Mouse (Mus musculus) subcutaneous adipose tissue, adult 2 months (tissue): Measurements from ENCODE around the gene Cadm3. TPM values are rescaled to one million over a fixed set of nuclear protein-coding genes. Genes with fewer than 3 reads are reported as not detected.

Experiments
- polyA plus RNA-seq: library from polyadenylated mRNA; depleted of rRNA; stranded (reverse); fragments of >200 nt; gene quantifications from 2 replicates; pipeline ENCODE4 v1.2.3, GENCODE M21; 2012; ENCODE audit warnings: low replicate concordance; rRNA removed

The Cadm3 gene
- polyA plus RNA-seq, result 39.6 and 40.2 TPM in 2 replicates

DNA sequence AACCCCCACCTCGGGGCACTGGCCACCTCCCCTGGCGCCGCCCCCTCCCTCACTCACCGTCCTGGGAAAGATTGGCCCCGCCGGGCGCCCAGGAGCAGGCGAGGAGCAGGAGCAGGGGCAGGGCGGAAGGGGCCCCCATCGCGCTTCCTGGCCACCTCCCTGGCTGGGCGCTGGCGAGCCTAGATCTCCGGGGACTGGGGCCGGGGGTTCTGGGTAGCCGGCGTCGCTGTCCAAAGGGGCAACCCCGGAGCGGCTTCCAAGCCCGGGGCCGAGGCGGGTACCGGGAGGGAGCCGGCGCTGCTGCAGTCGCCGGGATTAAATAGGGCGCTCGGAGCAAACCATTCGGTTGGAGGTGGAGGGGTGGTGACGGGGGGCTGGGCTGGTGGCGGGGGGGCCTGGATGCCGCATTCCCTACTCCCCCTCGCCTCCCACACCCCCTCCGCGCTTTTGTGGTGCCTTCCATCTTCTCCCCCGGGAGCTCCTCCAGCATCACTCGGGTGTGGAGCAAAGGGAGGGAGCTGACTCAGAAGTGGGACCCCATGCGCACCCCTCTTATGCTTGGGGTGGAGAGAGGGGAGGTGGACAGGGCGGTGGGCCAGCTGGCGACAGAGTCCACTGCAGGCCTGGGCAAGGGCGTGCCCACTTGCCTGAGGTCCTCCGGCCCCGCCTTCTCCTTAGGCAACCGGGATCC lies at the start of gene Cadm3:
TSS of gene Cadm3 (minus strand) at position 340 of the 691 bp plus-strand sequence.

DNA sequence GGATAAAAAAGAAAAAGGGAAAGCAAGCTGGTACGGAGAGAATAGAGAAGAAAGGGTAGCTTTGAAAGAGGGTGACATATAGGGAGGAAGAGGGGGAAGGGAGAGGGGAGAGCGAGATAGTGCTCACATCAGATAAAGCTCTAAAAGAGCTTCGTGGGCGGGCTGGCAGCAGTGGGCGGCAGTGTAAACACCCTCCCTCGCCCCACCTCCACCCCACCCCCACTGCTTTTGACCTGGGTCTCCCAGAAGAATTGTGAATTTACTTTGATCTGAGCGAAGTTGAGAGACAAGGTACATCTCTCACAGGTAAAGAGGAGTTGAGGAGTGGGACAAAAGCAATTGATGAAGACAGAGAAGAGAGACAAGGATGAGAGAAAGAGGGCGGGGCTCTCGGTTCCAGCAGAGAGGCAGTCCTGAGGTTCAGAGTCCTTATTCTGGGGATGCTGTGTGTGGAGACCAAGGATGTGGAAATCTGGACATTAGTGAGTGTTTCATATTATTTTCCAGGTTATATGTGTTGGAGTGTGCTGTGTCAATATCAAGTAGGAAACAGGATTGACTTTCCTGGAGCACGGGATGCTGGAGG lies 17.0 kb downstream of the Cadm3 start, which contains the start of gene Aim2:
TSS of gene Aim2 (plus strand) at position 508 of the 586 bp plus-strand sequence.

DNA sequence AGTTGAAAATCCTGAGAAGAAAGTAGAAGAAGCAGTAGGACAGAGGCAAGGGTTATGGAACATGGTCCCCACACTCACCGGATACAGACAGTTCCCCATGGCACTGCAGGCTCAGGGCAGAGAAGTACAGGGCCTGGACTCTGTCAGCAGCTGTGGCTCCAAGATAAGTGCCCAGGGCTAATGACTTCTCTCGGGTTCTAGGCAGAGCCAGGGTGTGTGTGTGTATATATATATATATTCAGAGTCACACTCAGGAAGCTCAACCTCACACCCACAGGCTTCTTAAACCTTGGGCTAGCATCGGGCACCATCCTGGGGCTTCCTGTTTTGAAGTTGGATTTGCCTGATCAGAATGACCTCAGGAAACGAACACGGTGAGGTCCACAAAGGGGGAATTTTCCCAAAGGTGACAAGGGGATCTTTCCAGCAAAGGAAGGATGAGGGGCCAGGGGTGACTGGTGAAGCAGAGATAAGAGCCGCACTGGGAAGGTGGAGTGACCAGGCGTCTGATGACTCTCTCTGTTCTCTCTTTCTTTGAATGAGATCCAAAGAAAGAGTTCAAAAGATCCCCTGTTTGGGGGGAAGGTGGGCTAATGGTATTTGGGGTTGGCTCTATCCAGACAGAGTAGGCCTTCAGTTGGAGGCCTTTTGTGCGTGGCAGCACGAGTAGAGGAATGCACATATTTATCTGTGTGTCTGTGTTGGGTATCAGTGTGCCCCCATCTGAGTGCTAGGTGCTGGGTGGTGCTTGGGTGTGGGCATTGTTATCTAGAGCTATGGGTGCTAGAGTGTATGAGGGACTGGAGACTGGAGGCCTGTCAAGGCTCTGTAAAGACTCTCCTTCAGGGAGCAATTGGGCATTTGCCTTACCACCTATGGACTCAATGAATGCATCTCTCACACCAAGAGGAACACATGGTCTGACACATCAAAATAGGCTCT lies 33.9 kb downstream of the Cadm3 start, which contains the start of gene Ackr1:
TSS of gene Ackr1 (minus strand) at position 439 of the 942 bp plus-strand sequence.

Other genes starting within 250 kb of the Cadm3 start
- not detected in 2 replicates for gene Olfr1408, start 230.3 kb downstream of the Cadm3 start, polyA plus RNA-seq
- not detected in 2 replicates for gene Olfr1406, start 177.1 kb downstream of the Cadm3 start, polyA plus RNA-seq
- not detected in 2 replicates for gene Olfr218, start 169.9 kb downstream of the Cadm3 start, polyA plus RNA-seq
- not detected in 2 replicates for gene Olfr1404, start 155.3 kb downstream of the Cadm3 start, polyA plus RNA-seq
- 0.17 TPM in 1 of 2 replicates, not detected in the other for gene Fcer1a, start 140.5 kb downstream of the Cadm3 start, polyA plus RNA-seq
- gene Olfr418, start 101.7 kb downstream of the Cadm3 start, polyA plus RNA-seq, result not detected in 2 replicates
- not detected in 2 replicates for gene Mptx2, start 89.9 kb downstream of the Cadm3 start, polyA plus RNA-seq
- 20.1 and 42.5 TPM in 2 replicates for gene Ackr1, start 33.9 kb downstream of the Cadm3 start, polyA plus RNA-seq
- 2.7 and 2.8 TPM in 2 replicates for gene Aim2, start 16.8 kb downstream of the Cadm3 start, polyA plus RNA-seq
- 0.44 and 2.7 TPM in 2 replicates for gene Ifi206, start 123.3 kb upstream of the Cadm3 start, polyA plus RNA-seq
- gene Ifi214, start 168.3 kb upstream of the Cadm3 start, polyA plus RNA-seq, result 0.13 TPM in 1 of 2 replicates, not detected in the other
- 1.4 and 4.2 TPM in 2 replicates for gene Ifi213, start 231.6 kb upstream of the Cadm3 start, polyA plus RNA-seq